Mouse (Mus musculus) lung, embryonic 14.5 days (tissue): ENCODE results near the gene Elmo1. TPM values are rescaled to one million over a fixed set of nuclear protein-coding genes. Genes with fewer than 3 reads are reported as not detected.

ENCODE experiments used
- ATAC-seq: fragments of 200-750 bp; cut with Nextera tagmentation; 2 replicates; pipeline ENCODE4 v1.8.0; 2017; ENCODE audit warnings: mild to moderate bottlenecking, moderate TSS enrichment, moderate library complexity; ENCODE audit not compliant: insufficient read depth
- DNase-seq: peaks from one replicate; pipeline ENCODE4 v3.0.0-alpha.2; 2015
- H3K27ac ChIP-seq: fragments of 300-500 bp; sonication (generic); 2 replicates; pipeline ENCODE4 v1.5.1; 2014; ENCODE audit warnings: low read depth, mild to moderate bottlenecking, moderate library complexity
- H3K27me3 ChIP-seq: fragments of 300-500 bp; sonication (generic); 2 replicates; pipeline ENCODE4 v1.6.1; 2014; ENCODE audit warnings: low read length, control low read depth; ENCODE audit not compliant: insufficient read depth
- H3K36me3 ChIP-seq: fragments of 300-500 bp; sonication (generic); 2 replicates; pipeline ENCODE4 v1.6.1; 2014; ENCODE audit warnings: control low read depth; ENCODE audit not compliant: insufficient read depth
- H3K4me1 ChIP-seq: fragments of 300-500 bp; sonication (generic); 2 replicates; pipeline ENCODE4 v1.6.1; 2014; ENCODE audit warnings: antibody characterized with exemption, control low read depth; ENCODE audit not compliant: insufficient read depth
- H3K4me2 ChIP-seq: fragments of 300-500 bp; sonication (generic); 2 replicates; pipeline ENCODE4 v1.6.1; 2014; ENCODE audit warnings: mild to moderate bottlenecking
- H3K4me3 ChIP-seq: fragments of 300-500 bp; sonication (generic); 2 replicates; pipeline ENCODE4 v1.5.1; 2014; ENCODE audit warnings: low read depth, low read length
- H3K9ac ChIP-seq: fragments of 300-500 bp; sonication (generic); 2 replicates; pipeline ENCODE4 v1.6.1; 2014
- H3K9me3 ChIP-seq: fragments of 300-500 bp; sonication (generic); 2 replicates; pipeline ENCODE4 v1.6.1; 2016; ENCODE audit warnings: low read depth, low read length, control low read depth
- CTCF ChIP-seq: IDR thresholded peaks from 2 replicates; pipeline ENCODE4 v1.5.1; 2016; ENCODE audit warnings: antibody characterized with exemption, low read depth
- WGBS: fragments of 180-500 bp; shearing (Covaris S2); extraction: QIAGEN DNeasy Blood & Tissue Kit; methylation state at CpG from one replicate; pipeline ENCODE4 v1.1.7; 2014; 5-methylcytosine and 5-hydroxymethylcytosine counted together
- polyA plus RNA-seq: library from polyadenylated mRNA; unstranded; fragments of >200 nt; fragmentation: Nextera tagmentation; extraction: Ambion mirVana; gene quantifications from 2 replicates; pipeline ENCODE4 v1.2.1, GENCODE M21; 2014

The Elmo1 gene
- polyA plus RNA-seq, 1 experiment from 2014 or later: 37.8 TPM

DNA sequence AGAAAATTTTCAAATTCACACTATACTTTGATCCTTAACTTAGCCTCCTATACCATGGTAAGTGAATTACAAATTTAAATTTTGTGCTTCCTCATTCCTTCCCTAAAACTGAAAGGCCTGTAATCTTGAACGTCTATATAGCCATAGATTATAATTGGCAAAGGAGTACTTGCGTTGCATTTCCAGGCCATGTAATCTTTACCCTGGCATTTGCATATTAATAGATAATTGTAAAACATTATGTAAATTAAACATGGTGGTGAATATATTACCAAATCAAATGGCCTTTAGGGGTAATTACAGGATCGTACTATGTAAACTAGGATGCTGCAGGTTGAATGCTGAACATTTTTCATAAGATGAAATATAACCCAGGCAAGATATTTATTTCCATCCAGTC lies 314.1 kb downstream of the Elmo1 start:
- Histone ChIP-seq H3K9ac (no peak overlapping the region), H3K9me3 (no peaks in the 10 kb centered on the region), H3K4me1 (no peaks in the 10 kb centered on the region), H3K27ac (no peak overlapping the region), H3K36me3 (no peaks in the 10 kb centered on the region), H3K4me2 (no peak overlapping the region), H3K4me3 (no peak overlapping the region), H3K27me3 (no peaks in the 10 kb centered on the region)
- DNase-seq: no peak
- TF ChIP-seq CTCF: no peak
- WGBS: 84% methylated on average over 3 of the region's 3 CpGs
- ATAC-seq: no peak

DNA sequence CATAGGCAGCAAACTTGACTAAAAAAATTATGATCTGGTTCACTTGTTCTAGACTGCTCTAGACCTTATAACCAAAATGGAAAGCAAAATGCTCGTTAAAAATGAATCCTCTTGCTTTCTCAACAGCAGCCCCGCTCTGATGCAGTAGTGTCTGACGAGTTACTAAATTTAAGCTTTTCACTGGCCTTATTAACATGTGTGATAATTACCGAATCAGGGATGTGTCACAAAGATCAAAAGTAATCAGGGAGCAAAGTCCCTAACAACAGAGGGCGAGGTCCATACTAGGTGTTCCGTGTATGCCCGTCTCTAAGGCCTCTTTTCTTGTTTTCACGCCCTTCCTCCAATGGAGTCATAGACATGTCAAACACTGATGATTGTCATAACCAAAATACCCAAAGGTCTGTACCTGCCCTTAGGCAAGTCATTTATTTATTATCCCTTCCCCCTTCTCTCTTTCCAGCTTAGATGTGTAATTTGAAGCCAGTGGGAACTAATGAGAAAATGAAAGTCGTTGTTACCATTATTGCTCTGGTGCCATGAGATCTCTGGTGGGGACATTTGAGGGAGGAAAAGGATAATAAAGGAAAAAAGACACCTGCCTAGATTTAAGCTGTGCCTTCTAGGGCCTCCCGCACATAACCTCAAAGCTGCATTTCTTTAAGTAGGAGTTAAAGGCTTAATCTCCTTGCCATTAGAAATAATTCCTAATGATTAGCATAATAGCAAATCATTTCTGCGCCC lies 316.2 kb downstream of the Elmo1 start:
- Histone ChIP-seq H3K9me3 (no peaks in the 10 kb centered on the region), H3K27ac (no peak overlapping the region), H3K4me2 (no peak overlapping the region), H3K4me3 (no peak overlapping the region), H3K27me3 (no peaks in the 10 kb centered on the region), H3K9ac (no peak overlapping the region), H3K4me1 (no peaks in the 10 kb centered on the region), H3K36me3 (no peaks in the 10 kb centered on the region)
- no peak for ATAC-seq
- no peak for DNase-seq
- no peak for TF ChIP-seq CTCF
- 85% methylated on average over 11 of the region's 11 CpGs for WGBS

DNA sequence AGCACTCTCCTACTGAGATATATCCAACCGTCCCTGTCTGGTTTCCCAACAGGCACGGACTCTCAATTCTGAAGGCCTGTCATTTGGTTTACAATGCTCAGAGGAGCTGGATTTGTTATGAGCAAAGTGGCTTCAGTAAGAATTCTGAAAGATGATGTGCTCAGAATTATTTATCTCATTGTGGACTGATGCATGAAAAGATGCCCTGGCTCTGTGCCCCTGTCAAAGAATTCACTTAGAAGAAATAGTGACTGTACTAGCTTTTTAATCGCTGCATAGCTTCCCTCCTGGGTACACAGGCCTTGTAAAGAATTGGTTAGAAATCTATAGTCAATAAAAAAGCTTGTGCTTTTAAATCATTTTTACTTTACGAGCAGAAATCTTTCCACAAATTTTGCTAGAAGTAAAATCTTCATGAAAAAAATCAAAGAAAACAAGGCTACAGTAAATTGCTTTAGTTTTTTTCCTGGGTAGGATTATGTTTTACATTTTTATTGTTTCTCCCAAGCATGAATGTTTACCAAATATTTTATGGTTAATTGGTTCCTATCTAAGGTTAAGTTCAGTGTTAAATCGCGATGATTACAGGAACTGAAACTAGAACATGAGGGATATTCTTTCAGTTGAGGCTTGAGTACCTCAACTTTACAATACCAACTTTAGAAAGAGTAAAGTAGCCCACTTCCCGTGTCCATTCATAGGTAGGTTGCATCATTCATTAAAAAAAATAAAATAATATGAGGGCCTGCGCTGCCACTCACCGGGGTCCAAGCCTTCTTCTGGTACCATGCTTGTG lies 320.1 kb downstream of the Elmo1 start:
- Histone ChIP-seq H3K9me3 (no peaks in the 10 kb centered on the region), H3K4me1 (no peaks in the 10 kb centered on the region), H3K9ac (no peak overlapping the region), H3K27ac (no peak overlapping the region), H3K4me3 (no peak overlapping the region), H3K27me3 (no peaks in the 10 kb centered on the region), H3K4me2 (no peak overlapping the region), H3K36me3 (no peaks in the 10 kb centered on the region)
- no peak for DNase-seq
- TF ChIP-seq CTCF: no peak
- WGBS: 81% methylated on average over 9 of the region's 9 CpGs
- no peak for ATAC-seq

DNA sequence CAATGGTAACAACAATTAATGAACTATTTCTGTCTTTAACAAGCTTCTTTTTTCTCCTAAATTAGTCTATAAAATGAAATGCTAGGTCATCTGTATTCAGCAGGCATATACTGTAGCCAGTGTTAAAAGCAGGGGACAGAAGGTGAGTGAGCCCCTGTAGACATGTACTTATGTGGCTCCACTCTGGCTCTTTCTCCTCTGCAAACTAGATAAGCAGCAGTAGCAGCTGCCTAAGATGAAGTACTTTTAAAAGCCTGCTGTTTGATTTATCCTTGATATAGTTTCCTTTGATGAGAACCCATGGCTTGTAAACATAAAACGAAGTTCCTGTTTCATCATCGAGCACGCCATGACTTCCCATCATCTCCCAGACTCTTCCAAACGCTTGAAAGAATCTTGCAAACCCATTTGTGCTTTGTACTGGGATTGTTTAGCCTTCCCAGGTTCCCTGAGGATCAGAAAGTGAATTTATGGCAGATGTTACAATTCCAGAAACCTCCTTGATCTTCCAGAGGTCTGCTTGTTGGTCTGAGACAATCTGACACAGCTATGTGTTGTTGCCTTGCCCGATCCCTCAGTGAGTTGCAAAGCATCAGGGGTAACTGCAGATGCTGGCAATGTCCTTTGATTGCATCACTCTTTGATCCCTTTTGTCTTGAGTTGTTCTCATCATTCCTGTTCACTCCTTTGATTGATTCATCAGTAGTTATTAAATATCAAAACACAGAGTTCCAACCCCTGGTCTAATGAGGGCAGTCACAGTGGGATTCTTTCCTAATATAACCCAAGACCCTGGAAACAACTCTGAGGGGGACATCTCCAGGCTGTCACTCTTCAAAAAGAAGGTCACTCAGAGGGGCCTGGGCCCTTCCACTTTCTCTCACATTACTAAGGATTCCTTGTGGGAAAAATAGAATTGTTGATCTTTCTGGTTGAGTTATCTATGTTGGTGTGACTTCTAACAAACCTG lies 326.6 kb downstream of the Elmo1 start:
- Histone ChIP-seq H3K4me1 (no peaks in the 10 kb centered on the region), H3K36me3 (no peaks in the 10 kb centered on the region), H3K4me2 (no peak overlapping the region), H3K4me3 (no peak overlapping the region), H3K9me3 (no peaks in the 10 kb centered on the region), H3K27me3 (no peaks in the 10 kb centered on the region), H3K27ac (no peak overlapping the region), H3K9ac (no peak overlapping the region)
- WGBS: 31% methylated on average over 5 of the region's 5 CpGs
- DNase-seq: no peak
- ATAC-seq: no peak
- no peak for TF ChIP-seq CTCF

DNA sequence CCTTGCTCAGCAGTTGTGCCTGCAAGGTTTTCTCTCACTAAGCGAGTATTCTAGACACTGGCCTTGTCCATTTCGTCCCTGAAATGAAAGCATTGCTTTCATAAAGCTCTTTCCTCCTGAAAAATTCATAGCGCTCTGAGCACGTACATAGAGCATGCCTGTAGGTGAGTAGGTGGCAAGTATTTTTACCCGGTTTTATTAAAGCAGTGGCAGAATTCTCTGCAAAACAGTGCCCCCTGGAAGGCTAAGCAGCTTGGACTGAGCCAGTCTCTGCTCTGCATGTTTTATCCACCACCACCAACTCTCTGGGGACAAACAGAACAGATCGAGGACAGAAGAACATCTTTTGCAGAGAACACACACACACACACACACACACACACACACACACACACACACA lies 340.6 kb downstream of the Elmo1 start:
- Histone ChIP-seq H3K9me3 (no peaks in the 10 kb centered on the region), H3K9ac (no peak overlapping the region), H3K4me2 (no peak overlapping the region), H3K27ac (no peak overlapping the region), H3K4me1 (no peaks in the 10 kb centered on the region), H3K36me3 (no peaks in the 10 kb centered on the region), H3K4me3 (no peak overlapping the region), H3K27me3 (no peaks in the 10 kb centered on the region)
- DNase-seq (no peak), ATAC-seq (no peak)
- no peak for TF ChIP-seq CTCF
- 82% methylated on average over 6 of the region's 6 CpGs for WGBS

DNA sequence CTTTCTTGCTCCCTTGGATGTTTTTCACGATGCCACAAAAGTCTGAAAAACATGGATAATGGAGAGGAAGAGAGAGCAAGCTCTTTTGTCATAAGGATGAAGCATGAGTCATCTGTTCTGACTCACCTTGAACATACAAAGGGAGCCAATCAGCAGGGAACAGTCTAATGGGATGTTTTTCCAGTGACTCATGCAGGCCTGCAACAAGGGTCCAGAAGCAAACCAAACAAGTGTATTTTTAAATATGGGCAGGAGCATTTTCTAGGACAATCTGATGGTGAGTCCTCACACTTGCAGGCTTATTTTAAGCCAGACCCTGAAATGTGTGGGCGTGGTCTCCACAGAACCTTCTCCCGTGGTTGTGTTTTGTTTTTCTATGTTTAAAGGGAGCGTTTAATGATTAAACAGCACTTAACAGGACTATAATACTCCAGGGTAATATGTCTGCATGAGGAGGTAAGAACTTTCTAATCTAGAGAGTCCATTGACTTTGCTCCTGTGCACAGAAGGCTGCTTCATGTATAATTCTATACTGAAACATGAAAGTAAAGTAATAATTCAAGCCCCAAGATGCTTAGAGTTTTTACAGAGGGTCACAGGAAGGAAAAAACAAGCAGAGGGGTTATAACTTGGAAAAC lies 342.9 kb downstream of the Elmo1 start:
- no peak overlapping the region for H3K9ac ChIP-seq
- no peak overlapping the region for H3K4me2 ChIP-seq
- no peaks in the 10 kb centered on the region for H3K4me1 ChIP-seq
- H3K27me3 ChIP-seq: no peaks in the 10 kb centered on the region
- no peak for ATAC-seq
- H3K9me3 ChIP-seq: no peaks in the 10 kb centered on the region
- TF ChIP-seq CTCF: no peak
- H3K4me3 ChIP-seq: no peak overlapping the region
- H3K36me3 ChIP-seq: no peaks in the 10 kb centered on the region
- H3K27ac ChIP-seq: no peak overlapping the region
- 64% methylated on average over 4 of the region's 4 CpGs for WGBS
- peak; percentile 0 for DNase-seq
